Mouse (Mus musculus) effector memory CD4-positive, alpha-beta T cell, adult 7 months (primary cell): ENCODE measurements around the gene Habp2. TPM values are rescaled to one million over a fixed set of nuclear protein-coding genes. Genes with fewer than 3 reads are reported as not detected.

Experiments
- polyA plus RNA-seq: library from polyadenylated mRNA; unstranded; fragments of 100-300 nt; shearing (Covaris generic); gene quantifications from one replicate; pipeline ENCODE4 v1.2.1, GENCODE M21; 2017

Habp2 gene
- 0.27 TPM for polyA plus RNA-seq

DNA sequence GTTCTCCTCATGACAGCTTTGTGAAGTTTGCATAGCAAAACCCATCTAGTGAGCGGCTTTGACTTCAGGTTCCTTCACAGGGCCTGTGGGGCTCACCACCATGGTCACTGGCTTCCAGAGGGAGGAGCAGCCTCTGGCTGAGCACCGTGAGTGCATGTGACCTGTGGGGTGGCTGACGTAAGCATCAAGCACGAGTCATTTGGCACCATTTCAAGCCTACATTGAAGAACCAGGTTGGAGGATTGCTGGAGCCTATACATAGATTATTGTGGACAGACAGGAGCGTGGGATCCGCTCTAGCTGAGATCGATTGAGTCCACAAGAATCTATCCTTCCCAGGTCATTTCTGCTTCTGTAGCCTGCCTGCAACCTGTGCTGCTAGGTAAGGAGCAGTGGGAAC is at the start of gene Habp2:
TSS of gene Habp2 (plus strand) at position 272 of the 400 bp plus-strand sequence.

Other genes starting within 250 kb of the Habp2 start
- not detected for gene Nrap, start 102.9 kb downstream of the Habp2 start, polyA plus RNA-seq
- gene Casp7, start 110.0 kb downstream of the Habp2 start, polyA plus RNA-seq: 17.0 TPM
- 0.29 TPM for gene Plekhs1, start 174.5 kb downstream of the Habp2 start, polyA plus RNA-seq